Mouse (Mus musculus) CH12.LX (cell line): ENCODE results near the gene Hirip3. TPM values are rescaled to one million over a fixed set of nuclear protein-coding genes. Genes with fewer than 3 reads are reported as not detected.
A peak's percentile ranks its signal among the peaks of the same experiment; 100 is the strongest.

Experiments used
- DNase-seq: peaks from one replicate; pipeline ENCODE4 v3.0.0-alpha.2; 2013; ENCODE audit errors: extremely low read depth
- H3K27ac ChIP-seq: 2 replicates; pipeline ENCODE4 v1.5.1; 2012; ENCODE audit warnings: low read depth, mild to moderate bottlenecking, control low read depth, moderate library complexity; ENCODE audit not compliant: insufficient read depth
- H3K27me3 ChIP-seq: replicated peaks from 2 replicates; pipeline ENCODE3; 2012; ENCODE audit warnings: inconsistent platforms
- H3K36me3 ChIP-seq, 2 experiments: replicated peaks in 1 of 2; 2 replicates each; pipeline versions ENCODE3 to v1.6.1; 2012; ENCODE audit warnings: inconsistent platforms in 1 of 2, low read length in 1 of 2, mild to moderate bottlenecking in 1 of 2, mixed read lengths in 1 of 2, moderate library complexity in 1 of 2; ENCODE audit not compliant: control insufficient read depth in 1 of 2, insufficient read depth in 1 of 2
- H3K4me1 ChIP-seq, 2 experiments: 2 replicates each; pipeline ENCODE4 v1.6.1; 2012; ENCODE audit warnings: inconsistent platforms in 1 of 2, moderate library complexity in 1 of 2; ENCODE audit not compliant: insufficient read depth in 2 of 2, control insufficient read depth in 1 of 2
- H3K4me2 ChIP-seq: 2 replicates; pipeline ENCODE4 v1.6.1; 2012; ENCODE audit warnings: low read depth, mild to moderate bottlenecking, control low read depth; ENCODE audit not compliant: poor library complexity, insufficient read depth, severe bottlenecking
- H3K4me3 ChIP-seq, 3 experiments: fragments of 150-350 bp in 1 of 3; sonication (generic) in 1 of 3; replicated peaks in 1 of 3; 2 replicates each; pipeline versions ENCODE3 to v1.5.1; 2011 to 2012; ENCODE audit warnings: low read depth in 2 of 3, low read length in 2 of 3, mild to moderate bottlenecking in 2 of 3, moderate library complexity in 2 of 3, control low read depth in 1 of 3, improper control_type of control experiment in 1 of 3, inconsistent platforms in 1 of 3, mixed read lengths in 1 of 3; ENCODE audit not compliant: poor library complexity in 1 of 3
- H3K79me2 ChIP-seq: replicated peaks from 2 replicates; pipeline ENCODE4 v1.6.1; 2012; ENCODE audit warnings: mild to moderate bottlenecking, moderate library complexity; ENCODE audit not compliant: control insufficient read depth, poor library complexity, insufficient read depth, severe bottlenecking; ENCODE audit errors: extremely low read depth
- H3K9ac ChIP-seq: 2 replicates; pipeline ENCODE4 v1.6.1; 2012; ENCODE audit warnings: low read depth, mild to moderate bottlenecking, control low read depth, moderate library complexity; ENCODE audit not compliant: insufficient read depth
- H3K9me3 ChIP-seq: replicated peaks from 2 replicates; pipeline ENCODE3; 2012; ENCODE audit warnings: low read length, inconsistent platforms, mixed read lengths
- CHD1 ChIP-seq: IDR thresholded peaks from 2 replicates; pipeline ENCODE4 v1.6.1; 2012; ENCODE audit warnings: low read depth, low read length, improper control_type of control experiment, inconsistent platforms
- CHD2 ChIP-seq: IDR thresholded peaks from 2 replicates; pipeline ENCODE4 v1.6.1; 2011; ENCODE audit warnings: low read length, improper control_type of control experiment
- CTCF ChIP-seq, 2 experiments: IDR thresholded peaks in 1 of 2; conservative IDR thresholded peaks in 1 of 2; 2 replicates each; pipeline ENCODE4 v1.5.1; 2011 to 2012; ENCODE audit warnings: low read depth in 2 of 2, low read length in 2 of 2, improper control_type of control experiment in 1 of 2, inconsistent platforms in 1 of 2, mild to moderate bottlenecking in 1 of 2, moderate library complexity in 1 of 2
- E2F4 ChIP-seq: IDR thresholded peaks from 2 replicates; pipeline ENCODE4 v1.6.1; 2011; ENCODE audit warnings: low read depth, low read length, improper control_type of control experiment; ENCODE audit not compliant: insufficient replicate concordance
- ELF1 ChIP-seq: IDR thresholded peaks from 2 replicates; pipeline ENCODE4 v1.6.1; 2014; ENCODE audit warnings: low read depth, mild to moderate bottlenecking, inconsistent platforms, low read length, improper control_type of control experiment
- IRF4 ChIP-seq: IDR thresholded peaks from 2 replicates; pipeline ENCODE4 v1.6.1; 2014; ENCODE audit warnings: low read depth, mild to moderate bottlenecking, inconsistent platforms, low read length, improper control_type of control experiment
- KAT2A ChIP-seq: IDR thresholded peaks from 2 replicates; pipeline ENCODE4 v1.6.1; 2012; ENCODE audit warnings: low read length, improper control_type of control experiment, inconsistent platforms; ENCODE audit not compliant: insufficient replicate concordance
- MAFK ChIP-seq: IDR thresholded peaks from 2 replicates; pipeline ENCODE4 v1.6.1; 2011; ENCODE audit warnings: low read length, improper control_type of control experiment; ENCODE audit not compliant: insufficient replicate concordance
- MAZ ChIP-seq: IDR thresholded peaks from 2 replicates; pipeline ENCODE4 v1.6.1; 2012; ENCODE audit warnings: low read depth, mild to moderate bottlenecking, inconsistent platforms, low read length, improper control_type of control experiment, moderate library complexity
- MEF2A ChIP-seq: IDR thresholded peaks from 2 replicates; pipeline ENCODE4 v1.6.1; 2014; ENCODE audit warnings: low read depth, mild to moderate bottlenecking, inconsistent platforms, low read length, improper control_type of control experiment, borderline replicate concordance
- NELFE ChIP-seq: IDR thresholded peaks from 2 replicates; pipeline ENCODE4 v1.6.1; 2011; ENCODE audit warnings: low read depth, low read length, improper control_type of control experiment
- PAX5 ChIP-seq: IDR thresholded peaks from 2 replicates; pipeline ENCODE4 v1.6.1; 2012; ENCODE audit warnings: low read length, inconsistent platforms, mixed read lengths
- POLR2A ChIP-seq: IDR thresholded peaks from 2 replicates; pipeline ENCODE4 v1.6.1; 2011; ENCODE audit warnings: low read depth, mild to moderate bottlenecking, improper control_type of control experiment, low read length
- POLR2AphosphoS2 ChIP-seq: IDR thresholded peaks from 2 replicates; pipeline ENCODE4 v1.6.1; 2011; ENCODE audit warnings: low read depth, low read length, improper control_type of control experiment
- RAD21 ChIP-seq: IDR thresholded peaks from 2 replicates; pipeline ENCODE4 v1.6.1; 2011; ENCODE audit warnings: low read depth, mild to moderate bottlenecking, low read length, improper control_type of control experiment, moderate library complexity
- RCOR1 ChIP-seq: conservative IDR thresholded peaks from 2 replicates; pipeline ENCODE4 v1.6.1; 2012; ENCODE audit warnings: low read depth, mild to moderate bottlenecking, inconsistent platforms, low read length, improper control_type of control experiment
- SIN3A ChIP-seq: IDR thresholded peaks from 2 replicates; pipeline ENCODE4 v1.6.1; 2012; ENCODE audit warnings: low read length, improper control_type of control experiment, inconsistent platforms
- SMC3 ChIP-seq: IDR thresholded peaks from 2 replicates; pipeline ENCODE4 v1.6.1; 2011; ENCODE audit warnings: low read depth, low read length, improper control_type of control experiment
- TBP ChIP-seq: conservative IDR thresholded peaks from 2 replicates; pipeline ENCODE4 v1.6.1; 2011; ENCODE audit warnings: low read depth, low read length, improper control_type of control experiment
- TCF12 ChIP-seq: IDR thresholded peaks from 2 replicates; pipeline ENCODE4 v1.6.1; 2014; ENCODE audit warnings: low read depth, mild to moderate bottlenecking, inconsistent platforms, low read length, improper control_type of control experiment
- UBTF ChIP-seq: IDR thresholded peaks from 2 replicates; pipeline ENCODE4 v1.6.1; 2012; ENCODE audit warnings: low read depth, mild to moderate bottlenecking, inconsistent platforms, low read length, improper control_type of control experiment, moderate library complexity
- USF2 ChIP-seq: conservative IDR thresholded peaks from 2 replicates; pipeline ENCODE4 v1.6.1; 2011; ENCODE audit warnings: low read depth, low read length, improper control_type of control experiment
- ZC3H11A ChIP-seq: IDR thresholded peaks from 2 replicates; pipeline ENCODE4 v1.6.1; 2012; ENCODE audit warnings: low read depth, mild to moderate bottlenecking, inconsistent platforms, low read length, improper control_type of control experiment
- ZKSCAN1 ChIP-seq: IDR thresholded peaks from 2 replicates; pipeline ENCODE4 v1.6.1; 2012; ENCODE audit warnings: low read depth, inconsistent platforms, low read length, improper control_type of control experiment, borderline replicate concordance
- ZMIZ1 ChIP-seq: IDR thresholded peaks from 2 replicates; pipeline ENCODE4 v1.6.1; 2012; ENCODE audit warnings: low read depth, mild to moderate bottlenecking, inconsistent platforms, low read length, improper control_type of control experiment
- dilution Hi-C: fragments of 300-500 bp; cut with MboI; formaldehyde crosslinking; loops from 2 replicates; pipeline ENCODE4 v1.14.3; 2020; ENCODE audit warnings: low sequenced_read_pairs; ENCODE audit not compliant: extremely low pct_unique_long_range_greater_than_20kb, extremely low pct_ligation_motif_present
- in situ Hi-C: fragments of 300-500 bp; cut with MboI; formaldehyde crosslinking; loops from 3 replicates; pipeline ENCODE4 v1.14.3; 2019; ENCODE audit warnings: low sequenced_read_pairs, low pct_ligation_motif_present, low pct_unique_long_range_greater_than_20kb, mixed read lengths
- polyA plus RNA-seq: library from polyadenylated mRNA; unstranded; fragments of >175 nt; gene quantifications from 2 replicates; pipeline ENCODE4 v1.2.1, GENCODE M21; 2012; ENCODE audit warnings: low read depth; ENCODE audit not compliant: insufficient read length
- total RNA-seq, 2 experiments: library from RNA; depleted of rRNA; stranded (reverse); fragments of 300-350 nt in 1 of 2; fragments of >200 nt in 1 of 2; gene quantifications; 2 replicates each; pipeline ENCODE4 v1.2.3; 2012 to 2014

Hirip3 gene
- total and polyA plus RNA-seq, 3 experiments = 44.7 to 190 (median 70.9) TPM

GRCm38 (mm10) chr7:126821835-126822511, 39.8 kb upstream of the Hirip3 start:
- Histone ChIP-seq H3K4me1 (peaks cover 2 to 4% of the 10 kb centered on the region in 2 experiments; a peak in 1 of 4 replicates), H3K4me3 (no peak overlapping the region), H3K4me2 (no peak overlapping the region), H3K27ac (no peak overlapping the region), H3K36me3 (no peaks in the 10 kb centered on the region), H3K79me2 (no peaks in the 10 kb centered on the region), H3K9me3 (peaks cover 3% of the 10 kb centered on the region), H3K9ac (no peak overlapping the region), H3K27me3 (peaks cover 25% of the 10 kb centered on the region)
- TF ChIP-seq ELF1 = 0 out of 2 replicates have a peak, but pooled peaks have one; percentile 20
- no peak for TF ChIP-seq POLR2AphosphoS2
- TF ChIP-seq E2F4 = no peak
- TF ChIP-seq ZC3H11A = peak; percentile 42; the same call in 1 of the 2 replicates
- no peak for TF ChIP-seq ZMIZ1
- no peak for TF ChIP-seq PAX5
- peak; percentile 80 for TF ChIP-seq SMC3
- peak; percentile 63; the same call in 1 of the 2 replicates for TF ChIP-seq MAZ
- peak; percentile 93 for TF ChIP-seq RAD21
- no peak for TF ChIP-seq TCF12
- peak; percentile 90 to 95 for TF ChIP-seq CTCF (conservative IDR thresholded peaks at IDR 0.05 in 1 of 2, IDR thresholded peaks at IDR 0.05 in 1 of 2; ENCODE audit: low read depth in 2 of 2, low read length in 2 of 2)
- in situ Hi-C loops (no loop called here), dilution Hi-C loops (no loop called here)
- DNase-seq = peak; percentile 79

- H3K79me2 ChIP-seq = no peaks in the 10 kb centered on the region
- no peak overlapping the region for H3K4me3 ChIP-seq
- DNase-seq = no peak
- no peak overlapping the region for H3K4me2 ChIP-seq
- TF ChIP-seq IRF4 (no peak), MEF2A (no peak), POLR2AphosphoS2 (no peak), MAFK (no peak), NELFE (no peak), CHD1 (no peak), TCF12 (no peak), ELF1 (no peak), POLR2A (no peak), KAT2A (no peak), USF2 (no peak), SMC3 (no peak), TBP (no peak), RCOR1 (no peak), ZKSCAN1 (no peak), UBTF (no peak), ZMIZ1 (no peak), CHD2 (no peak), SIN3A (no peak), CTCF (conservative IDR thresholded peaks at IDR 0.05 in 1 of 2, IDR thresholded peaks at IDR 0.05 in 1 of 2; ENCODE audit: low read depth in 2 of 2, low read length in 2 of 2) (no peak)
- H3K36me3 ChIP-seq = no peaks in the 10 kb centered on the region
- H3K9ac ChIP-seq = no peak overlapping the region
- peaks cover 32% of the 10 kb centered on the region for H3K27me3 ChIP-seq
- peaks cover 2 to 4% of the 10 kb centered on the region in 2 experiments; a peak in 1 of 4 replicates for H3K4me1 ChIP-seq
- dilution Hi-C loops (no loop called here), in situ Hi-C loops (no loop called here)
- no peak overlapping the region for H3K27ac ChIP-seq
- H3K9me3 ChIP-seq = peaks cover 3% of the 10 kb centered on the region
Measured at GRCm38 (mm10) chr7:126822741-126823140, 39.0 kb upstream of the Hirip3 start.
